In the genomic region with DNA sequence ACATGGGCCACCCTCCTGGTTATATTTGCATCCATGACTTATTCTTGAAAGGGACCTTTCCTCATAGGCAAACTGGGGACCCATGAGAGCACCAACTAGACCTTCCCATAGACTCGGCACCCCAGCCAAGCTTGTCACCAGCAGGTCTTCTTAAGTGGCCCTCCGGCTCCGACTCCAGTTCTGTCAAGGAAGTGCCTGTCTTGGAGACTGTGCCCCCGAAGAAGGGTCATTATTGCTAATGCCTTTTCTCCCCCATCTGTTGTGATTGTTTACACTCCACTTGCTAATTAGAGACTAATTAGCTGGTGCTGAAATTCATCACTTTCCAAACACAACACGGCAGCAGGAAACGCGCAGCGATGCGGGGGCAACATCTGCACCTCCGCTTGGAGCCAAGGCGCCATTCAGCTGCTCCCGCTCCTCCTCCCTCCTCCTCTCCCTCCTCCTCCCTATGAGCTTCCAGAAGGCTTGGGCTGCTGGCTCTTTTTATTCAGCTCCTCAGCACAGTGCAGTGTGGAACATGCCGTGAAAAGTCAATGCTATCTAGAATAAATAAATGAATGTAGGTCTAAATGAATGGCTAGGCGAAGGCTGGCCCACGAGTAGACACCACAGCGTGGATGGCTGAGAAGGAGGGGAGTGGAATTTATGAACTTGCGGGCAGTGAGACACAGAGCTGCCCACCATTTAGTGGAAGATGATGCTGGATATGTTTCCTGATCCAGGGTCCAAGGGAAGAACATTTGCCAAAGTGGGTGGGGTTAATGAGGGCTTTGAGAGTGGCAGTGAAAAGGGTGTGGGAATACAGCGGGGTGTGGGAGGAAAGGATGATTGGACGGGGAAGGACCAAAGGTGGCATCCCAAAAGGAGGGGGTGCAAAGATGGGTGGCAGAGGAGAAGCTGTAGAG, we compare ENCODE assay signal across 9 mouse cellular contexts.
DNase-seq lines count a peak whose midpoint lies in the region; ATAC-seq and TF ChIP-seq lines count a peak whose summit lies in the region.
"Had no signal": no experiment of that assay in that cellular context is flagged by ENCODE, and none has a peak within 500 bp of the region (broad histone marks: within the 10 kb centered on the region; RNA-seq: fewer than 3 reads in every experiment).

No protein-coding gene starts in this region.

- peak; percentile 14 for DNase-seq in heart, postnatal 0 days (ENCODE audit: low spot score)
- no peak for DNase-seq in heart, adult 11 months
- DNase-seq in layer of hippocampus, postnatal 14 days (ENCODE audit: low spot score in 2 of 2), result peak; percentile 67 to 68
- no peak for DNase-seq in heart, embryonic 10.5 days (ENCODE audit: low spot score)
- no peak for DNase-seq in yolk sac, embryonic 10.5 days (ENCODE audit: low spot score)

- TF ChIP-seq EP300 in heart, postnatal 0 days (IDR thresholded peaks at IDR 0.05; ENCODE audit: low read depth), result no peak

- H3K4me1 ChIP-seq in heart, postnatal 0 days (ENCODE audit: control insufficient read depth, insufficient read depth), result no peaks in the 10 kb centered on the region
- H3K4me1 ChIP-seq in neural tube, embryonic 15.5 days, result peaks cover 51% of the 10 kb centered on the region
- H3K4me1 ChIP-seq in heart, embryonic 10.5 days, result peaks cover 20% of the 10 kb centered on the region

- TF ChIP-seq CTCF in heart, postnatal 0 days (IDR thresholded peaks at IDR 0.05; ENCODE audit: low read depth), result no peak

- ATAC-seq in heart, postnatal 0 days (ENCODE audit: insufficient read depth, low read depth), result no peak
- ATAC-seq in frontal cortex, adult (ENCODE audit: low TSS enrichment), result peak; percentile 97
- peak; percentile 76 for ATAC-seq in neural tube, embryonic 15.5 days (ENCODE audit: low FRiP score)
- ATAC-seq in megakaryocyte progenitor cell, adult 5-6 weeks (replicated peaks; ENCODE audit: poor library complexity), result no peak

- no peak overlapping the region for H3K27ac ChIP-seq in heart, postnatal 0 days (ENCODE audit: low read depth)
- H3K27ac ChIP-seq in neural tube, embryonic 15.5 days (replicated peaks), result peak overlapping the region; percentile 71
- H3K27ac ChIP-seq in heart, embryonic 10.5 days, result no peak overlapping the region
- H3K27ac ChIP-seq: lung, embryonic 15.5 days had no signal

- no peak overlapping the region for H3K4me2 ChIP-seq in heart, postnatal 0 days (ENCODE audit: low read depth, low read length)
- peak overlapping the region; percentile 15; the same call in 1 of the 2 replicates for H3K4me2 ChIP-seq in neural tube, embryonic 15.5 days
- H3K4me2 ChIP-seq: lung, embryonic 15.5 days had no signal

- H3K9me3 ChIP-seq in heart, postnatal 0 days (replicated peaks; ENCODE audit: control insufficient read depth, low read length), result peaks cover 42% of the 10 kb centered on the region
- peaks cover 5% of the 10 kb centered on the region for H3K9me3 ChIP-seq in neural tube, embryonic 15.5 days (replicated peaks)
- H3K9me3 ChIP-seq in heart, embryonic 10.5 days, result peaks cover 28% of the 10 kb centered on the region

- 81% methylated on average over 19 of the region's 19 CpGs for WGBS in heart, postnatal 0 days
- 49% methylated on average over 19 of the region's 19 CpGs for WGBS in neural tube, embryonic 15.5 days
- 82% methylated on average over 19 of the region's 19 CpGs for WGBS in heart, embryonic 10.5 days

- H3K36me3 ChIP-seq in heart, postnatal 0 days (replicated peaks; ENCODE audit: control insufficient read depth, insufficient read depth, low read length), result no peaks in the 10 kb centered on the region
- no peaks in the 10 kb centered on the region for H3K36me3 ChIP-seq in neural tube, embryonic 15.5 days
- H3K36me3 ChIP-seq in heart, embryonic 10.5 days, result peaks cover 19% of the 10 kb centered on the region
- H3K36me3 ChIP-seq: lung, embryonic 15.5 days had no signal

- no peaks in the 10 kb centered on the region for H3K27me3 ChIP-seq in heart, postnatal 0 days (ENCODE audit: control insufficient read depth, insufficient read depth, low read length)
- H3K27me3 ChIP-seq in neural tube, embryonic 15.5 days (replicated peaks), result no peaks in the 10 kb centered on the region
- no peaks in the 10 kb centered on the region for H3K27me3 ChIP-seq in heart, embryonic 10.5 days (ENCODE audit: insufficient read depth, poor library complexity, severe bottlenecking)
- H3K27me3 ChIP-seq: lung, embryonic 15.5 days had no signal

- H3K4me3 ChIP-seq in heart, postnatal 0 days (ENCODE audit: low read depth, low read length), result no peak overlapping the region
- H3K4me3 ChIP-seq in neural tube, embryonic 15.5 days (replicated peaks), result no peak overlapping the region
- H3K4me3 ChIP-seq in heart, embryonic 10.5 days, result no peak overlapping the region
- H3K4me3 ChIP-seq: lung, embryonic 15.5 days had no signal

- H3K9ac ChIP-seq in heart, postnatal 0 days (replicated peaks; ENCODE audit: low read depth, low read length), result no peak overlapping the region
- no peak overlapping the region for H3K9ac ChIP-seq in neural tube, embryonic 15.5 days (replicated peaks)
- H3K9ac ChIP-seq: lung, embryonic 15.5 days had no signal

Comparison
In these comparisons a context has a peak if more than half of its experiments do, and no peak if none do; other contexts are left out.
1. DNase-seq: peak in heart, postnatal 0 days (single experiment) and layer of hippocampus, postnatal 14 days (2 of 2); none in heart, adult 11 months (single experiment), heart, embryonic 10.5 days (single experiment) and yolk sac, embryonic 10.5 days (single experiment).
2. ATAC-seq: peak in frontal cortex, adult (single experiment) and neural tube, embryonic 15.5 days (single experiment); none in heart, postnatal 0 days (single experiment) and megakaryocyte progenitor cell, adult 5-6 weeks (single experiment).